Mouse (Mus musculus): ENCODE data around the gene Ikbkg. TPM values are rescaled to one million over a fixed set of nuclear protein-coding genes. Genes with fewer than 3 reads are reported as not detected.

Gene Ikbkg
- total and polyA plus RNA-seq, 3 experiments: 20.5 to 40.6 (median 26.4) TPM

DNA sequence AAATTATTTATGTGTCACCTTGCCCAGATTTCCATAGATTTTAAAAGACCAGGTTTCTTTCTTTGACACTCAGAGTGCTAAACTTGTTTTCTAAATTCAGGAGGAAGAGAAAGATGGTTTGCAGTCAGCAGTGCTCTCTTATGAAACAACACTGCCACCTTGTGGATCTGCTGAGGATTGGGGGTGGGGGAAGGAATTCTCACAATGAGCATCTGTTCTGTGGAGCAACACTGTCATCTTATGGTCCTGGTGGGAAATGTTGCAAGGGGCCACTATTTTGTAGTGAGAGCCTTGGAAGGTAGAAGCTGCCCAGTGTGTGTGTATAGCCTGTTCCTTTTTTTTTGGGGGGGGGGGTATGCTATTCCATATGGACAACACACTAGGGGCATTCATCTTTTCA is 20.3 kb downstream of the Ikbkg start (continued):
- TF ChIP-seq TBP (conservative IDR thresholded peaks at IDR 0.05; ENCODE audit: low read depth, low read length): no peak
- TF ChIP-seq SIN3A (IDR thresholded peaks at IDR 0.05; ENCODE audit: low read length): peak; percentile 74
- TF ChIP-seq MEF2A (IDR thresholded peaks at IDR 0.05; ENCODE audit: borderline replicate concordance, low read depth, low read length): 0 out of 2 replicates have a peak, but pooled peaks have one; percentile 45
- TF ChIP-seq MAFK (IDR thresholded peaks at IDR 0.05; ENCODE audit: insufficient replicate concordance, low read length): no peak
- no peak for TF ChIP-seq PAX5 (IDR thresholded peaks at IDR 0.05; ENCODE audit: low read length)
- TF ChIP-seq RCOR1 (conservative IDR thresholded peaks at IDR 0.05; ENCODE audit: low read depth, low read length): no peak
- no peak for TF ChIP-seq HCFC1 (IDR thresholded peaks at IDR 0.05; ENCODE audit: low read depth, low read length)
- TF ChIP-seq E2F4 (IDR thresholded peaks at IDR 0.05; ENCODE audit: insufficient replicate concordance, low read depth, low read length): no peak
- TF ChIP-seq ZNF384 (IDR thresholded peaks at IDR 0.05; ENCODE audit: low read depth, low read length): peak; percentile 50; the same call in 1 of the 2 replicates
- TF ChIP-seq CHD1 (IDR thresholded peaks at IDR 0.05; ENCODE audit: low read depth, low read length): no peak
- TF ChIP-seq USF1 (IDR thresholded peaks at IDR 0.05; ENCODE audit: low read depth, low read length): no peak
- no peak for TF ChIP-seq EP300 (IDR thresholded peaks at IDR 0.05; ENCODE audit: low read length)
- TF ChIP-seq UBTF (IDR thresholded peaks at IDR 0.05; ENCODE audit: low read depth, low read length): no peak
- no peak for TF ChIP-seq JUN (IDR thresholded peaks at IDR 0.05; ENCODE audit: insufficient read depth, low read depth, low read length)
- no peak for TF ChIP-seq POLR2AphosphoS2 (IDR thresholded peaks at IDR 0.05; ENCODE audit: low read depth, low read length)

- in situ Hi-C loops (cut with MboI; ENCODE audit: low pct_ligation_motif_present, low pct_unique_long_range_greater_than_20kb, low sequenced_read_pairs): no loop called here
- peaks cover 0 to 43% of the 10 kb centered on the region in 2 experiments; a peak in 3 of 4 replicates for H3K4me1 ChIP-seq (ENCODE audit: control insufficient read depth in 1 of 2, insufficient read depth in 2 of 2)
- no peak overlapping the region for H3K4me2 ChIP-seq (ENCODE audit: insufficient read depth, low read depth, poor library complexity, severe bottlenecking)
- H3K4me3 ChIP-seq (replicated peaks in 1 of 3; ENCODE audit: low read depth in 2 of 3, low read length in 2 of 3, poor library complexity in 1 of 3): no peak overlapping the region
- DNase-seq (ENCODE audit: extremely low read depth): no peak
- no peak for TF ChIP-seq CHD2 (IDR thresholded peaks at IDR 0.05; ENCODE audit: low read length)
- TF ChIP-seq MAX (IDR thresholded peaks at IDR 0.05; ENCODE audit: low read length): no peak
- H3K79me2 ChIP-seq (replicated peaks; ENCODE audit: control insufficient read depth, extremely low read depth, insufficient read depth, poor library complexity, severe bottlenecking): 0 out of 2 replicates have a peak, but pooled peaks cover 2% of the 10 kb centered on the region
- no peaks in the 10 kb centered on the region for H3K27me3 ChIP-seq (replicated peaks)
- dilution Hi-C loops (cut with MboI; ENCODE audit: extremely low pct_ligation_motif_present, extremely low pct_unique_long_range_greater_than_20kb, low sequenced_read_pairs): no loop called here
- H3K27ac ChIP-seq (ENCODE audit: insufficient read depth, low read depth): no peak overlapping the region
- H3K36me3 ChIP-seq (replicated peaks in 1 of 2; ENCODE audit: control insufficient read depth in 1 of 2, insufficient read depth in 1 of 2, low read length in 1 of 2): peaks cover 0 to 30% of the 10 kb centered on the region in 2 experiments
- no peak overlapping the region for H3K9ac ChIP-seq (ENCODE audit: insufficient read depth, low read depth)
- no peaks in the 10 kb centered on the region for H3K9me3 ChIP-seq (replicated peaks; ENCODE audit: low read length)
These were observed 31.4 kb downstream of the Ikbkg start for GRCm38 (mm10) chrX:74424443-74424842.

- Histone ChIP-seq H3K4me3 (replicated peaks in 1 of 3; ENCODE audit: low read depth in 2 of 3, low read length in 2 of 3, poor library complexity in 1 of 3) (no peak overlapping the region), H3K4me2 (ENCODE audit: insufficient read depth, low read depth, poor library complexity, severe bottlenecking) (no peak overlapping the region), H3K79me2 (replicated peaks; ENCODE audit: control insufficient read depth, extremely low read depth, insufficient read depth, poor library complexity, severe bottlenecking) (peaks cover 8% of the 10 kb centered on the region; the same call in 1 of the 2 replicates), H3K27ac (ENCODE audit: insufficient read depth, low read depth) (no peak overlapping the region), H3K36me3 (replicated peaks in 1 of 2; ENCODE audit: control insufficient read depth in 1 of 2, insufficient read depth in 1 of 2, low read length in 1 of 2) (peaks cover 0 to 30% of the 10 kb centered on the region in 2 experiments), H3K27me3 (replicated peaks) (no peaks in the 10 kb centered on the region), H3K9me3 (replicated peaks; ENCODE audit: low read length) (no peaks in the 10 kb centered on the region), H3K4me1 (ENCODE audit: control insufficient read depth in 1 of 2, insufficient read depth in 2 of 2) (peaks cover 0 to 43% of the 10 kb centered on the region in 2 experiments; a peak in 3 of 4 replicates), H3K9ac (ENCODE audit: insufficient read depth, low read depth) (no peak overlapping the region)
- in situ Hi-C loops (cut with MboI; ENCODE audit: low pct_ligation_motif_present, low pct_unique_long_range_greater_than_20kb, low sequenced_read_pairs): no loop called here
- DNase-seq (ENCODE audit: extremely low read depth): no peak
- no peak for TF ChIP-seq ZC3H11A (IDR thresholded peaks at IDR 0.05; ENCODE audit: low read depth, low read length)
- TF ChIP-seq RAD21 (IDR thresholded peaks at IDR 0.05; ENCODE audit: low read depth, low read length): no peak
- no peak for TF ChIP-seq MEF2A (IDR thresholded peaks at IDR 0.05; ENCODE audit: borderline replicate concordance, low read depth, low read length)
- dilution Hi-C loops (cut with MboI; ENCODE audit: extremely low pct_ligation_motif_present, extremely low pct_unique_long_range_greater_than_20kb, low sequenced_read_pairs): no loop called here
These were observed 32.1 kb downstream of the Ikbkg start for GRCm38 (mm10) chrX:74425195-74425594.
